Mouse (Mus musculus) C2C12 (cell line): ENCODE measurements around the gene Fabp7. TPM values are rescaled to one million over a fixed set of nuclear protein-coding genes. Genes with fewer than 3 reads are reported as not detected.

Experiments used
- H3K27me3 ChIP-seq: one replicate; pipeline ENCODE4 v1.6.1; 2011; ENCODE audit not compliant: control insufficient read depth, insufficient read depth, insufficient read length
- H3K36me3 ChIP-seq: one replicate; pipeline ENCODE4 v1.6.1; 2011; ENCODE audit not compliant: control insufficient read depth, insufficient read depth
- H3K4me3 ChIP-seq: one replicate; pipeline ENCODE4 v1.5.1; 2011; ENCODE audit warnings: mild to moderate bottlenecking, control low read depth; ENCODE audit not compliant: poor library complexity, insufficient read depth, severe bottlenecking
- H3K79me2 ChIP-seq: one replicate; pipeline ENCODE4 v1.6.1; 2011; ENCODE audit not compliant: control insufficient read depth, insufficient read depth
- H3K79me3 ChIP-seq: one replicate; pipeline ENCODE4 v1.6.1; 2011; ENCODE audit warnings: low read depth, control low read depth
- H3ac ChIP-seq: one replicate; pipeline ENCODE3; 2011; ENCODE audit warnings: low read depth; ENCODE audit not compliant: control insufficient read depth, insufficient read length
- CEBPB ChIP-seq: IDR thresholded peaks from one replicate; pipeline ENCODE4 v1.6.1; 2011; ENCODE audit warnings: low read depth, mild to moderate bottlenecking, control low read depth, moderate library complexity
- CTCF ChIP-seq: IDR thresholded peaks from one replicate; pipeline ENCODE4 v1.5.1; 2011; ENCODE audit not compliant: control insufficient read depth, insufficient read depth, insufficient read length
- FOSL1 ChIP-seq: IDR thresholded peaks from one replicate; pipeline ENCODE4 v1.8.0; 2011; ENCODE audit warnings: mild to moderate bottlenecking, low read length; ENCODE audit not compliant: poor library complexity, insufficient read depth, severe bottlenecking
- MAX ChIP-seq: IDR thresholded peaks from one replicate; pipeline ENCODE4 v1.6.1; 2011; ENCODE audit warnings: mild to moderate bottlenecking, control low read depth
- MYOD1 ChIP-seq: IDR thresholded peaks from one replicate; pipeline ENCODE4 v1.6.1; 2011; ENCODE audit warnings: low read depth; ENCODE audit not compliant: control insufficient read depth, insufficient read length
- MYOG ChIP-seq: IDR thresholded peaks from one replicate; pipeline ENCODE4 v1.6.1; 2011; ENCODE audit not compliant: control insufficient read depth, insufficient read length; ENCODE audit errors: extremely low read depth
- USF1 ChIP-seq: IDR thresholded peaks from one replicate; pipeline ENCODE4 v1.6.1; 2011; ENCODE audit warnings: low read depth, mild to moderate bottlenecking, control low read depth, moderate library complexity
- polyA plus RNA-seq: library from polyadenylated mRNA; unstranded; fragments of >200 nt; fragmentation: generic; extraction: Trizol; gene quantifications from one replicate; pipeline ENCODE4 v1.2.1, GENCODE M21; 2012; ENCODE audit warnings: missing spikeins

Fabp7 gene
- polyA plus RNA-seq, 1 experiment = 3.9 TPM

DNA sequence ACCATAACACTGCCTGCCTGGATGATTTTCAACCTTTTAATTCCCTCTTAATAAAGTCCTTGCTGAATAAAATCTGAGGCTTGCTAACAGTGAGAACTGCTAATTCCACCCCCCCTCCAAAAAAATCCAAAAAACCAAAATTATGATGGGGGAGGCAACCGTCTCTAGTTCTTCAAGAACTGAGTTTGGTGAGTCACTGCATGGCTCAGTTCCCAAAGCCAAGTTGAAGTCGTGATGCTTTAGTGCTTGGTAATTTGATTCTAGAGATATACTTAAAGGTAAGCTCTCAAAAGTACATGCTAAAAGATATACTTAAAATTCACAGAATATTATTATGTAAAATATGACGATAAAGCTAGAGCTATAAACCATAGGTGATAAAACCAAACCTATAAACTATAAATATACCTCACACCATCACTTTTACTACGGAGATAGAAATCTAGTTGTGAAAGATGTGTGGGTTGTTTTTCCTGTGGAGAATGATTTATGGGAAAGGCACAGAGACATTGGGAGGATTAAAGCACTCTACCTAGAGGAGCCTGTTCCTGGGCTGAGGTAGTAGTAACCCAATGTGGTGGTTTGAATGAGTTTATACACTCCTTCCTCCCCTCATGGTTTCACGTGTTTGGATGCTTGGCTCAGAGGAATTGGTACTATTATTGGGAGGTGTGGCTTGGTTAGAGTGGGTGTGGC lies 27.6 kb downstream of the Fabp7 start:
- TF ChIP-seq CTCF (no peak), USF1 (no peak), MAX (no peak), FOSL1 (no peak), MYOG (no peak), CEBPB (no peak), MYOD1 (no peak)
- Histone ChIP-seq H3K27me3 (no peaks in the 10 kb centered on the region), H3K4me3 (no peak overlapping the region), H3K79me2 (no peaks in the 10 kb centered on the region), H3K36me3 (no peaks in the 10 kb centered on the region), H3K79me3 (no peaks in the 10 kb centered on the region), H3ac (no peak overlapping the region)

DNA sequence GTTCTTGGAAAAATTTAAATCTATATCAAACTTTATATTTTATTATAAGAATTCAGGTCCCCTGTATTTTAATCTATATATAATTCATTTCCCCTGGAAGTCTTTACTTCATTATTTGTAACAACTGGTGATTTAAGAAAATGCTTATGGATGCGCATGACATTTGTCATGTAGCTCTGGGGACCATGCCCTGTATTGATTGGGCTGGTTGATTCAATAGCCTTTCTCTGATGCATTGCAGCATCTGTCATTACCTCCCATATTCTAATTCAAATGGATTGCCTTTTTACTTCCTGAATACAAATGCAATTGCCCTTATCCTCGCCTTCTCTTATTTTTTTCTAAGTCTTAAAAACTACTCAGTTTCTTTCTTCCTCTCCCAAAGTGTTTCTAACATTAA lies 29.6 kb downstream of the Fabp7 start:
- TF ChIP-seq MYOG (no peak), FOSL1 (no peak), MYOD1 (no peak), USF1 (no peak), MAX (no peak), CEBPB (no peak), CTCF (no peak)
- Histone ChIP-seq H3K79me3 (no peaks in the 10 kb centered on the region), H3K4me3 (no peak overlapping the region), H3K79me2 (no peaks in the 10 kb centered on the region), H3ac (no peak overlapping the region), H3K36me3 (no peaks in the 10 kb centered on the region), H3K27me3 (no peaks in the 10 kb centered on the region)

DNA sequence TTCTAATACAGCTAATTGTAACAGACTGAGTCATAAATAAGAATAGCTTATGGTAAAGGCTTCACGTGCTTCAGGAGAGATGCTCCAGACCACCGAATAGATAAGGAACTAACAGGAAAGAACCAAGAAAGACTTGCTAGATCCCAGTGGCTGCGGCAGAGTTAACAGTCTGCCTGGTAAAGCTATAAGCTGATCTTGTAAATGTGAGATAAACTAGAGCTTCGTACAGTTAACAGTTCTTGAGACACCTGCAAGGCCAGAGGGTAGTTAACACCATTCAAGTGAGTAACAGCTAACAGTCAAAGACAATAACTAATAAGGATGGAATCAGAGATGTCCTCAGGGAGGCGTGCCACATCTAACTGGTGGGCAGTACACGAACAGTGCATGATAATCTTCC lies 31.2 kb downstream of the Fabp7 start:
- H3K36me3 ChIP-seq = no peaks in the 10 kb centered on the region
- H3K79me2 ChIP-seq = no peaks in the 10 kb centered on the region
- no peak for TF ChIP-seq CTCF

DNA sequence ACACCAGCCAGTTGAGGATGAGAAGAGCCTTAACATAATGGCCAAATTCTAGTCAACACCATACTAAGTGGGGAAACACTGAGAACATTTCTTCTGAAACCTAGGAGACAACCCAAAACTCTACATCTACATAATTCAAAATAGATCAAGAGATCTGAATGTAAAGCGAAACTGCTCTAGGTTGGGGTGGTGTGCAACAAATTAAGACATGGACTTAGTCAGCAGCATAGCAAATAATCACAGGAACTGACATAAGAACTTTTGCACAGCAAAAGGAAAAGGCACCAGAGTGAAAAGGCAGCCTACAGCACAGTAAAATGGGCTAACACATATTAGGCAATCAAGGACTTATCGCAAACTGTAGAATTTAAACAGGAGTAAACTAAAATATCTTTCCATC lies 34.5 kb downstream of the Fabp7 start:
- Histone ChIP-seq H3K79me2 (no peaks in the 10 kb centered on the region), H3K79me3 (no peaks in the 10 kb centered on the region), H3K4me3 (no peak overlapping the region), H3K36me3 (no peaks in the 10 kb centered on the region), H3K27me3 (no peaks in the 10 kb centered on the region), H3ac (no peak overlapping the region)
- no peak for TF ChIP-seq CEBPB
- TF ChIP-seq FOSL1 = no peak
- TF ChIP-seq MAX = no peak
- no peak for TF ChIP-seq CTCF
- no peak for TF ChIP-seq USF1
- TF ChIP-seq MYOG = no peak
- no peak for TF ChIP-seq MYOD1

More for the DNA sequence above, 31.2 kb downstream of the Fabp7 start:
- Histone ChIP-seq H3K27me3 (no peaks in the 10 kb centered on the region), H3K4me3 (no peak overlapping the region), H3ac (no peak overlapping the region), H3K79me3 (no peaks in the 10 kb centered on the region)

DNA sequence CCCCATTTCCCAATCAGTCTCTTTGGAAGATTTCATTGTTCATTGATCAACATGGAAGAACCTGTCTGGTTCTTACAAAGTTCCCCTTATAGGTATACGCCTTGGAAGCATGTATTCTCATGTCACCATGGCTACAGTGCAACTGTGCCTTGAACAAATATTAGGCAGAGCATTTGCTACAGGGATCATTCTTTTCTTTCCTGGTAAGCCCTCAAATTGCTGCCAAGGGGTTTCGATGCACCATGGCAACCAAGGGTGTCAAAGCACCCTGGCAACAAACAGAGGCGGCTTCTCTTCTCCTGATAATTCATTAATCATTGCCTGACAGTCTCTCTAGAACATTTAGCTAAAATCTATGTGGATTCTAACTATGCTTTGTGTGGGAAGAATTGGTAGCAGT lies 37.8 kb downstream of the Fabp7 start:
- Histone ChIP-seq H3K4me3 (no peak overlapping the region), H3K79me3 (no peaks in the 10 kb centered on the region), H3K79me2 (no peaks in the 10 kb centered on the region), H3ac (no peak overlapping the region), H3K27me3 (no peaks in the 10 kb centered on the region), H3K36me3 (no peaks in the 10 kb centered on the region)
- TF ChIP-seq MYOD1 = no peak
- no peak for TF ChIP-seq FOSL1
- TF ChIP-seq USF1 = no peak
- no peak for TF ChIP-seq CEBPB

DNA sequence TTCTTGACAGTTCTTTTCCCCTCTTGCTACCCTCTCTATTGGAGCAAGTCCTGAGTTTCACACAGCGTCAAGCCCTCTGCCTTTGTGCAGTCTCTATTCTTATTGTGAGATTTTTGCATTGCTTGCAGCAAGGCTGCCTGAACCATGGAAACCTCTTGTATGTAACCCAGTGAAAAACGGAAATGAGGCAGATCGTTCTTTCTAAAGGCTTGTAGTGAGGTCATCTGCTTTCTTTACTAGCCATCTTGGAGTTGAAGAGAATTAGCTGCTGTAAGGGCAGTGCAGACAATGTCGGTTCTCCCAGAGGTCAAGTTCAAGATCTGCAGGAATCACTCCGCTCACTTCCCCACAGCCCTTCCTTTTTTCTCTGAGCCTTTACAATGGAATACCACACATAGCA lies 44.0 kb downstream of the Fabp7 start:
- Histone ChIP-seq H3K36me3 (no peaks in the 10 kb centered on the region), H3K79me3 (no peaks in the 10 kb centered on the region), H3ac (no peak overlapping the region), H3K79me2 (no peaks in the 10 kb centered on the region), H3K27me3 (no peaks in the 10 kb centered on the region), H3K4me3 (no peak overlapping the region)
- no peak for TF ChIP-seq MYOD1
- no peak for TF ChIP-seq CTCF
- no peak for TF ChIP-seq MAX
- no peak for TF ChIP-seq FOSL1
- TF ChIP-seq USF1 = no peak
- TF ChIP-seq CEBPB = no peak
- TF ChIP-seq MYOG = no peak
